Mouse (Mus musculus): ENCODE results near the gene Hcn3. TPM values are rescaled to one million over a fixed set of nuclear protein-coding genes. Genes with fewer than 3 reads are reported as not detected.
"Not testable (repeated sequence)": the region's sequence is repeated elsewhere in the genome, so short reads cannot be mapped to it uniquely, and the experiment has no call there.

Hcn3 gene
- polyA plus RNA-seq, 1 experiment from 2014 or later: 11.2 TPM

GRCm38 (mm10) chr3:89177242-89178106 lies 17.5 kb upstream of the Hcn3 start, which contains the start of gene Scamp3:
Gene Scamp3 (plus strand): TSS chr3:89177473.
- H3K9me3 ChIP-seq: no peaks in the 10 kb centered on the region
- peak; percentile 95 for ATAC-seq (ENCODE audit: low FRiP score)
- peak within 1 kb of the TSS; percentile 78 for H3K9ac ChIP-seq
- peaks cover 22% of the 10 kb centered on the region for H3K4me1 ChIP-seq
- peak within 1 kb of the TSS; percentile 73 for H3K4me3 ChIP-seq (replicated peaks)
- no peaks in the 10 kb centered on the region for H3K27me3 ChIP-seq
- under 1% methylated on average over 43 of the region's 43 CpGs for WGBS
- peak within 1 kb of the TSS; percentile 67 for H3K27ac ChIP-seq
- H3K36me3 ChIP-seq (replicated peaks): peaks cover 79% of the 10 kb centered on the region
- H3K4me2 ChIP-seq: peak within 1 kb of the TSS; percentile 93

GRCm38 (mm10) chr3:89176421-89176820 lies 16.4 kb upstream of the Hcn3 start:
- Histone ChIP-seq H3K4me3 (replicated peaks) (no peak overlapping the region), H3K9me3 (no peaks in the 10 kb centered on the region), H3K27ac (no peak overlapping the region), H3K9ac (no peak overlapping the region), H3K4me1 (peaks cover 18% of the 10 kb centered on the region), H3K27me3 (no peaks in the 10 kb centered on the region), H3K36me3 (replicated peaks) (peaks cover 78% of the 10 kb centered on the region), H3K4me2 (peak overlapping the region; percentile 19; the same call in 1 of the 2 replicates)
- no peak for ATAC-seq (ENCODE audit: low FRiP score)
- WGBS: 83% methylated on average over 7 of the region's 7 CpGs

GRCm38 (mm10) chr3:89175544-89175943 lies 15.5 kb upstream of the Hcn3 start:
- H3K9me3 ChIP-seq: no peaks in the 10 kb centered on the region
- ATAC-seq (ENCODE audit: low FRiP score): no peak
- no peak overlapping the region for H3K9ac ChIP-seq
- peaks cover 18% of the 10 kb centered on the region for H3K4me1 ChIP-seq
- no peaks in the 10 kb centered on the region for H3K27me3 ChIP-seq
- WGBS: 96% methylated on average over 10 of the region's 10 CpGs
- H3K36me3 ChIP-seq (replicated peaks): peaks cover 77% of the 10 kb centered on the region
- H3K27ac ChIP-seq: no peak overlapping the region
- no peak overlapping the region for H3K4me3 ChIP-seq (replicated peaks)
- H3K4me2 ChIP-seq: no peak overlapping the region

GRCm38 (mm10) chr3:89174844-89175243 lies 14.8 kb upstream of the Hcn3 start:
- H3K36me3 ChIP-seq (replicated peaks): peaks cover 77% of the 10 kb centered on the region
- ATAC-seq (ENCODE audit: low FRiP score): no peak

GRCm38 (mm10) chr3:89166945-89167344 lies 6.9 kb upstream of the Hcn3 start:
- H3K4me1 ChIP-seq: peaks cover 28% of the 10 kb centered on the region
- H3K9ac ChIP-seq: no peak overlapping the region
- H3K27ac ChIP-seq: no peak overlapping the region
- H3K9me3 ChIP-seq: no peaks in the 10 kb centered on the region
- peaks cover 52% of the 10 kb centered on the region for H3K36me3 ChIP-seq (replicated peaks)
- no peak overlapping the region for H3K4me3 ChIP-seq (replicated peaks)
- 94% methylated on average over 19 of the region's 19 CpGs for WGBS
- no peak overlapping the region for H3K4me2 ChIP-seq
- no peak for ATAC-seq (ENCODE audit: low FRiP score)
- no peaks in the 10 kb centered on the region for H3K27me3 ChIP-seq

More at GRCm38 (mm10) chr3:89174844-89175243, 14.8 kb upstream of the Hcn3 start:
- Histone ChIP-seq H3K4me2 (no peak overlapping the region), H3K9ac (no peak overlapping the region), H3K27me3 (no peaks in the 10 kb centered on the region), H3K4me1 (peaks cover 18% of the 10 kb centered on the region), H3K4me3 (replicated peaks) (no peak overlapping the region), H3K27ac (no peak overlapping the region), H3K9me3 (no peaks in the 10 kb centered on the region)
- WGBS: 93% methylated on average over 11 of the region's 11 CpGs

- Histone ChIP-seq H3K4me1 (peaks cover 29% of the 10 kb centered on the region), H3K36me3 (replicated peaks) (peaks cover 38% of the 10 kb centered on the region), H3K27me3 (no peaks in the 10 kb centered on the region), H3K4me3 (replicated peaks) (peak overlapping the region; percentile 97), H3K9ac (peak overlapping the region; percentile 97), H3K27ac (peak overlapping the region; percentile 96), H3K9me3 (no peaks in the 10 kb centered on the region), H3K4me2 (peak overlapping the region; percentile 74)
- ATAC-seq (ENCODE audit: low FRiP score): no peak
- 24% methylated on average over 12 of the region's 12 CpGs for WGBS
These were observed 5.4 kb upstream of the Hcn3 start for GRCm38 (mm10) chr3:89165268-89165870.

- H3K4me2 ChIP-seq: peak within 1 kb of the TSS; percentile 74
These were observed 4.7 kb upstream of the Hcn3 start, which contains the start of gene Clk2 for GRCm38 (mm10) chr3:89164506-89165267. Gene Clk2 (plus strand): TSS chr3:89164795.

GRCm38 (mm10) chr3:89163643-89164245 lies 3.7 kb upstream of the Hcn3 start:
- Histone ChIP-seq H3K27me3 (peaks cover under 1% of the 10 kb centered on the region; the same call in 1 of the 2 replicates), H3K4me2 (peak overlapping the region; percentile 74), H3K9me3 (no peaks in the 10 kb centered on the region), H3K4me3 (replicated peaks) (peak overlapping the region; percentile 97; the same call in 1 of the 2 replicates), H3K4me1 (peaks cover 42% of the 10 kb centered on the region), H3K9ac (peak overlapping the region; percentile 97; the same call in 1 of the 2 replicates), H3K36me3 (replicated peaks) (peaks cover 22% of the 10 kb centered on the region), H3K27ac (no peak overlapping the region)
- WGBS: 80% methylated on average over 5 of the region's 5 CpGs
- no peak for ATAC-seq (ENCODE audit: low FRiP score)

More at GRCm38 (mm10) chr3:89164506-89165267, 4.7 kb upstream of the Hcn3 start, which contains the start of gene Clk2:
- Histone ChIP-seq H3K27me3 (no peaks in the 10 kb centered on the region), H3K4me3 (replicated peaks) (peak within 1 kb of the TSS; percentile 97), H3K9me3 (no peaks in the 10 kb centered on the region), H3K36me3 (replicated peaks) (peaks cover 31% of the 10 kb centered on the region), H3K9ac (peak within 1 kb of the TSS; percentile 97), H3K4me1 (peaks cover 33% of the 10 kb centered on the region), H3K27ac (peak within 1 kb of the TSS; percentile 96)
- peak; percentile 96 for ATAC-seq (ENCODE audit: low FRiP score)
- WGBS: under 1% methylated on average over 71 of the region's 79 CpGs

GRCm38 (mm10) chr3:89163123-89163522 lies 3.1 kb upstream of the Hcn3 start:
- Histone ChIP-seq H3K4me1 (peaks cover 48% of the 10 kb centered on the region), H3K9me3 (no peaks in the 10 kb centered on the region), H3K4me2 (no peak overlapping the region), H3K36me3 (replicated peaks) (peaks cover 16% of the 10 kb centered on the region), H3K4me3 (replicated peaks) (no peak overlapping the region), H3K27me3 (peaks cover 5% of the 10 kb centered on the region; the same call in 1 of the 2 replicates), H3K9ac (no peak overlapping the region), H3K27ac (no peak overlapping the region)
- no peak for ATAC-seq (ENCODE audit: low FRiP score)
- 83% methylated on average over 1 of the region's 1 CpGs for WGBS

GRCm38 (mm10) chr3:89161786-89162185 lies 1.8 kb upstream of the Hcn3 start:
- no peak overlapping the region for H3K4me3 ChIP-seq (replicated peaks)

GRCm38 (mm10) chr3:89161207-89161606 lies 1.2 kb upstream of the Hcn3 start:
- H3K4me1 ChIP-seq: peaks cover 42% of the 10 kb centered on the region
- H3K9ac ChIP-seq; H3K27me3 ChIP-seq; ATAC-seq (ENCODE audit: low FRiP score); H3K9me3 ChIP-seq; H3K36me3 ChIP-seq (replicated peaks); H3K27ac ChIP-seq; H3K4me3 ChIP-seq (replicated peaks); H3K4me2 ChIP-seq: not testable (repeated sequence)

More at GRCm38 (mm10) chr3:89161786-89162185, 1.8 kb upstream of the Hcn3 start:
- peaks cover 6% of the 10 kb centered on the region; the same call in 1 of the 2 replicates for H3K27me3 ChIP-seq
- H3K4me2 ChIP-seq: no peak overlapping the region
- no peak overlapping the region for H3K27ac ChIP-seq
- peaks cover 47% of the 10 kb centered on the region for H3K4me1 ChIP-seq
- ATAC-seq (ENCODE audit: low FRiP score): no peak
- H3K9me3 ChIP-seq: no peaks in the 10 kb centered on the region
- H3K36me3 ChIP-seq (replicated peaks): peaks cover 4% of the 10 kb centered on the region
- H3K9ac ChIP-seq: no peak overlapping the region
- WGBS: 86% methylated on average over 4 of the region's 4 CpGs
